Comparison of ENCODE assay signal across 15 mouse cellular contexts in genomic region chr8:33183029-33183428, GRCm38 (mm10).
"Had no signal": no experiment of that assay in that cellular context is flagged by ENCODE, and none has a peak within 500 bp of the region (broad histone marks: within the 10 kb centered on the region; RNA-seq: fewer than 3 reads in every experiment).

No protein-coding gene starts in this region.

- DNase-seq: kidney, adult 9 months; kidney, postnatal 36 days; left cerebral cortex, postnatal 4 days; lung, embryonic 14.5 days; lung, postnatal 14 days; right cerebral cortex, adult 18-20 months; thymus, postnatal 4 days had no signal

- H3K9me3 ChIP-seq: limb, embryonic 13.5 days; liver, embryonic 15.5 days; midbrain, embryonic 15.5 days had no signal

- H3K4me1 ChIP-seq: limb, embryonic 13.5 days; liver, embryonic 15.5 days; midbrain, embryonic 15.5 days had no signal

- H3K9ac ChIP-seq: limb, embryonic 13.5 days; liver, embryonic 15.5 days; lung, embryonic 14.5 days; midbrain, embryonic 15.5 days had no signal

- H3K36me3 ChIP-seq: limb, embryonic 13.5 days; liver, embryonic 15.5 days; midbrain, embryonic 10.5 days; midbrain, embryonic 15.5 days had no signal

- H3K4me2 ChIP-seq: limb, embryonic 13.5 days; liver, embryonic 15.5 days; lung, embryonic 14.5 days; midbrain, embryonic 15.5 days had no signal

- ATAC-seq: intestine, postnatal 0 days; midbrain, embryonic 15.5 days had no signal

- H3K27me3 ChIP-seq: limb, embryonic 13.5 days; liver, embryonic 15.5 days; midbrain, embryonic 15.5 days had no signal

- H3K27ac ChIP-seq: kidney, postnatal 0 days; limb, embryonic 13.5 days; liver, embryonic 15.5 days; macrophage; midbrain, embryonic 10.5 days; midbrain, embryonic 15.5 days; stomach, postnatal 0 days had no signal

- H3K4me3 ChIP-seq: limb, embryonic 13.5 days; liver, embryonic 15.5 days; midbrain, embryonic 10.5 days; midbrain, embryonic 15.5 days had no signal
